Mouse (Mus musculus) erythroid progenitor cell, adult 5-6 weeks (primary cell): Measurements from ENCODE around the gene Psg28. TPM values are rescaled to one million over a fixed set of nuclear protein-coding genes. Genes with fewer than 3 reads are reported as not detected.
"Not testable (repeated sequence)": the region's sequence is repeated elsewhere in the genome, so short reads cannot be mapped to it uniquely, and the experiment has no call there.

Experiments
- ATAC-seq: replicated peaks from 2 replicates; pipeline ENCODE4 v1.8.0; 2016; ENCODE audit warnings: moderate number of reproducible peaks, mild to moderate bottlenecking, moderate TSS enrichment, inconsistent platforms; ENCODE audit not compliant: poor library complexity, low FRiP score, severe bottlenecking
- total RNA-seq, 2 experiments: library from RNA; stranded (forward) in 1 of 2; stranded (reverse) in 1 of 2; fragments of 150-400 nt in 1 of 2; fragments of 186-747, 209-891 nt in 1 of 2; gene quantifications; 2 replicates each; pipeline versions ENCODE4 v1.2.3 to v1.2.4; 2015 to 2017; ENCODE audit warnings: low replicate concordance in 2 of 2

The Psg28 gene
- not detected in 2 replicates for total RNA-seq (2015; ENCODE audit: low replicate concordance)
- total RNA-seq (2017; ENCODE audit: low replicate concordance) = not detected in 2 replicates

GRCm38 (mm10) chr7:18431941-18432340, at the start of gene Psg28:
TSS of gene Psg28 (minus strand) at chr7:18432041.
- ATAC-seq = not testable (repeated sequence)

GRCm38 (mm10) chr7:18403407-18403806, 28.4 kb downstream of the Psg28 start:
- no peak for ATAC-seq

- no peak for ATAC-seq
These were observed 29.2 kb downstream of the Psg28 start for GRCm38 (mm10) chr7:18402527-18403237.

GRCm38 (mm10) chr7:18391483-18391882, 40.4 kb downstream of the Psg28 start:
- ATAC-seq = not testable (repeated sequence)

DNA sequence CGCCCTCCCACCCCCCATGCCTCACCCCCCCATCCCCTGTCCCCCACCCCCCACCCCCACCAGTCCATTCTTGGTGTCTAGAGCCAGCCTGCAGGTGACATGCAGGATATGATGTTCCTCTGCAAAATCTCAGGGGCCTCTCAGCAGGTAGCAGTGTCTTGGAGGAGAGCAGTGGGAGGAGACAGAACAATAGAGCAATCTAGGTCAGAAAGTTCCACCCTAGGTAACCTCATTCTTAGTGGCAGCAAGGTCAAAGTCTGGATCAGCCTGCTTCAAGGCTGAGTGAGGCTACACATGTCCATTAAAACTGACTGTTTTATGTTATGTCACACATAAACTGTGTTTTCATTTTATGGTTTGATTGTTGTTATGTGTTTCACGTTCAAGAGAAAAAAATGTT, 53.5 kb downstream of the Psg28 start:
- ATAC-seq = no peak

Other genes with a start within 250 kb of the Psg28 start
- gene Mill1, start 186.7 kb downstream of the Psg28 start, total RNA-seq (2015; ENCODE audit: low replicate concordance) = not detected in 2 replicates
- not detected in 2 replicates for gene Mill1, start 186.7 kb downstream of the Psg28 start, total RNA-seq (2017; ENCODE audit: low replicate concordance)
- gene Psg18, start 77.0 kb downstream of the Psg28 start, total RNA-seq (2015; ENCODE audit: low replicate concordance) = not detected in 2 replicates
- not detected in 2 replicates for gene Psg18, start 77.0 kb downstream of the Psg28 start, total RNA-seq (2017; ENCODE audit: low replicate concordance)
- not detected in 2 replicates for gene Psg26, start 52.1 kb upstream of the Psg28 start, total RNA-seq (2015; ENCODE audit: low replicate concordance)
- not detected in 2 replicates for gene Psg26, start 52.1 kb upstream of the Psg28 start, total RNA-seq (2017; ENCODE audit: low replicate concordance)
- gene Psg25, start 100.2 kb upstream of the Psg28 start, total RNA-seq (2015; ENCODE audit: low replicate concordance) = not detected in 2 replicates
- not detected in 2 replicates for gene Psg25, start 100.2 kb upstream of the Psg28 start, total RNA-seq (2017; ENCODE audit: low replicate concordance)
- gene Psg27, start 135.3 kb upstream of the Psg28 start, total RNA-seq (2015; ENCODE audit: low replicate concordance) = not detected in 2 replicates
- gene Psg27, start 135.3 kb upstream of the Psg28 start, total RNA-seq (2017; ENCODE audit: low replicate concordance) = not detected in 2 replicates
- gene Psg23, start 184.5 kb upstream of the Psg28 start, total RNA-seq (2015; ENCODE audit: low replicate concordance) = not detected in 2 replicates
- not detected in 2 replicates for gene Psg23, start 184.5 kb upstream of the Psg28 start, total RNA-seq (2017; ENCODE audit: low replicate concordance)
- not detected in 2 replicates for gene Psg21, start 224.7 kb upstream of the Psg28 start, total RNA-seq (2015; ENCODE audit: low replicate concordance)
- not detected in 2 replicates for gene Psg21, start 224.7 kb upstream of the Psg28 start, total RNA-seq (2017; ENCODE audit: low replicate concordance)